Mouse (Mus musculus): ENCODE data around the gene Fgfr2.

The Fgfr2 gene

GRCm38 (mm10) chr7:133083936-133084614 lies 39.1 kb downstream of the Fgfr2 start:
- DNase-seq = no peak

GRCm38 (mm10) chr7:133078929-133079328 lies 44.2 kb downstream of the Fgfr2 start:
- DNase-seq = no peak

DNA sequence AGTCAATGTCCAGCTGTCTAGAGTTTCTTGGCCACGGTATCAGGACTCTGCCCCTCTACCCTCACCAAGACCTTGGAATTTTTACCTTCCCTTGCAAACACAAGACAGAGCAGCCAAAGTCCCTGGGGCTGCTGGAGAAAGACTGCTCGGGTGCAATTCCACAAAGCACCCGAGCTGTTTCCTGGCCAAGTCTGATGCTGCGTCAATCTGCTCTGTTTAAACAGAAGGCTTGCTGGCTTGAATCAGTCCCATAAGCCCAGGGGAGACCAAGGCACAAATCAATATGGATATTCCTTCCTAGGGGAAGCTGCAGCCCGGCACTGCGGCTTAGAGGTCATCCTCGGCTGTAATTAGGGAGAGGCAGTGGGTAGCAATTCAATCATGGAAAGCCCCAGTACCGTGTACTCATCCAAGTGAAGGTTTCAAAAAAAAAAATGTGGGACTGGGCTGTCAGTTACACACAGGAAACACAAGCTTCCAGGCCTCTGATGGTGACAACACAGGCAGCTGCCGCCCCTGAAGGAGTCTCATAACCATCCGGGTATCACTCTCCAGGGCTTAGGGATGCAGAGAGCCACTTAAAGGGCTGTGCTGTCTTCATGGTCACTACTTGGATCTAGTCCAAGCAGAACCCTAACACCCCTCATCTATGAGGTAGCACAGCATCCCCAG lies 48.6 kb downstream of the Fgfr2 start:
- DNase-seq = peak; percentile 43

- DNase-seq = no peak
Observed at GRCm38 (mm10) chr7:133073147-133073651, 50.0 kb downstream of the Fgfr2 start.

- no peak for DNase-seq
Observed at GRCm38 (mm10) chr7:133072535-133072934, 50.6 kb downstream of the Fgfr2 start.

DNA sequence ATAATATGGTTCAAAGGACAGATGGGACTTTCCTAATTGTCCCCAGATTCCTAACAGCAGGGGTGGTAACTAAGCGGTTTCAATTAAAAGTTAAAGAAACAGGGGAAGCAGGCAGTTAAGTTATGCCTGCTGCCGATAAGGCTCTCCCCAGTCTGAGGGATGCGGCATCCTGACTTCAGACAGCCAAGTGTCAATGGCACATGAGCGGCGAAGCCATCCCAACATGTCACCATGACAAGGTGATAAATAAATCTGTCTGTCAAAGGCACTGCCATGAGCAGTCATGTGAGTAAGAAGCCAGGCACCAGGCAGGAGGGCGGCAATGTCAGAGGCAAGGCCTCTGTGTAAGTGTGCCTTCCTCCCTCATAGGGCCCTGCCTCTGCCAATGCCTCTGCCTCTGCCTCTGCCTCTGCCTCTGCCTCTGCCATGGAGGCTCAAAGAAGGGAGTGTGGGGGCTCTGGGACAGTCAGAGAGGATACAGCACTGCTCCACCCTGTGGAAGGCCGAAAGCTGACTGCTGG lies 55.8 kb downstream of the Fgfr2 start:
- DNase-seq = no peak

DNA sequence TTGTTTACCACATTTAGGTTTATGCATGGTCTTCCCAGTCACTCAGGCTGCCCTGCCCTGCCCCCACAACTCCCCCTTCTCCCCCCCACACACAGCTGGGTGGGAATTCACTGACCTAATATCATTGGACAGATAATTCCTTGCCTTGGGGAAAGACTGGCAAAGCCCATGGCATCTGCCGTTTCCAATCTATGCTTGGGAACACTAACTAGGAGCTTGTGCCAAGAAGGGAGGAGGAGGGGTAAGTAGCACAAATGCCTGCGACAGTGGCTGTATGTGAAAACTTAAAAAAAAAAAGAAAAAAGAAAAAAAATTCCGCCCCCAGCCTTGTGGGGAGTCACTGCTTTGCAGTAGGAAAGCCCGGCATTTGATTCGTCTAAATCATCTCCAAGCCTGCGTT lies 56.4 kb downstream of the Fgfr2 start:
- peak; percentile 85 for DNase-seq

GRCm38 (mm10) chr7:133062055-133062454 lies 61.1 kb downstream of the Fgfr2 start:
- no peak for DNase-seq

DNA sequence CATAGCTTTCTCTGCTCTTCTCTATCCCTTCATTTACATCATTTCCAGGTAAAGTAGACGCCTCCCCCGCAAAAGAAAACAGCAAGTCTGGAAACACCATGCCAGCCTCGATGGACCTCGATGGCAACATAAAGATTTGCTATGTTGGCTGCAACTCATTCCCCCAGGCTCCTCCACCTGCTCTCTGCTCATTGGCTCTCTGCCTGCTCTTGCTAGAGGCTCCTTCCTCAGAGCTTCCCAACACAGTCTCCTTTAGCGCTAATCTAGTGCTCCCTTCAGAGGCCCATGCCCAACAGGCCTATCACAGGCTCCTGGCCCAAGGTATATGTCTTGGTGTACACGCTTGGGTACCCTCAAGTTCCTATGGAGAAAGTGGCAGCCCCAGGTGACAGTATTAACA lies 63.0 kb downstream of the Fgfr2 start:
- DNase-seq = no peak

GRCm38 (mm10) chr7:133059517-133060104 lies 63.5 kb downstream of the Fgfr2 start:
- peak; percentile 53 for DNase-seq

DNA sequence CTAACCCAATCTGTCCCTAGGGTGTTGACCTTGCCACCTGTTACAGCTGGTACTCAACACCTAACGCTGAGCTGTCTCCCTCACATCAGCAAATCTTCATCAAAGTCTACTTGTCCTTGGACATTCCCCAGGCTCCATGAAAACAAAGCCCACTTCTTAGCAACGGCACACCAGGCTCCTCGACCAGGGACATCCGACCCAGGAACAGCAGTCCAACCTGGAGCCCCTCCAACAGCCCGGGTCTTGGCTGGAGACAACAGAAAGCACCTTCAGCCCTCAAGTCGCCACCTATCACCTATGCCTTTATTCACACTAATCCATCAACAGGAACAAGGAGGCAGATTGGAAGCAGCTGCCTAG lies 64.0 kb downstream of the Fgfr2 start:
- no peak for DNase-seq

GRCm38 (mm10) chr7:133058496-133059149 lies 64.5 kb downstream of the Fgfr2 start:
- DNase-seq = no peak

DNA sequence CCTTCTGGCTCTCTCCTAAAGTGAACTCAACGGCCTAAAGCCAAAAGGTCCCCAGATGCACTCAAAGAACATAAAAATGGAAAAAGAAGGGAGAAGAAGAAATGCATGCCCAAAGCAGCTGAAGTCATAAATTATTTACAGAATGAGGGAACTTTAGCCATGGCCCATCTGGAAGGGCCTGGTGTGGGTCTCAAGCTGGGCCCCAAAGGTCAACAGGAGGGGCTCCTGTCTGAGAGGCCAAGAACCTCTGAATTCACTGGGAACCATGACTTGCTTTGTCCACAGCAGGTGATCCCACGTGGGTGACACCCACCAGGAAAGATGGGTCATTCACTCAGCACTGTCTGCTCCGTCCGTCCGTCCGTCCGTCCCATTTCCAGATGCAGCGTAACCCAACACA lies 66.2 kb downstream of the Fgfr2 start:
- DNase-seq = no peak

- DNase-seq = no peak
Observed at GRCm38 (mm10) chr7:133054486-133054885, 68.7 kb downstream of the Fgfr2 start.

GRCm38 (mm10) chr7:133053757-133054156 lies 69.4 kb downstream of the Fgfr2 start:
- no peak for DNase-seq

GRCm38 (mm10) chr7:133052819-133053218 lies 70.3 kb downstream of the Fgfr2 start:
- DNase-seq = peak; percentile 84

GRCm38 (mm10) chr7:133050681-133051080 lies 72.5 kb downstream of the Fgfr2 start:
- no peak for DNase-seq

- DNase-seq = no peak
Observed at GRCm38 (mm10) chr7:133048085-133048630, 75.0 kb downstream of the Fgfr2 start.

DNA sequence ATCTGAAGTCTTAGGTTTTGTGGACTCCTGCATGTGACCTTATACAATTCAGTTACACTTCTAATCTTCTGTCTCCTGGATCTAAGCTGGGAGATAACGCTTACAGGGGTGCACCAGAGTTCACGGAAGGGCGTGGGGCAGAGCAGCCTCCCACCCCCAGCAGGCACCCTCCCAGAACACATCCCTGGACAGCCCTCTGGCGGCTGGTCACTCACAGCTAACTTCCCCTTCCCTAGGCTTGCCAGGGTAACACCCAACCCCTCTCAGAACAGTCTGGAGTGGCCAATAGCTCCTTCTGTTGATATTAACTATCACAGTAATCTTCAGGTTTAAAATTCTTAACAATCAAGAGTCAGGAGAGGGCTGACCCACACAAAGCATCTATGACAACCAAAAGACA lies 75.9 kb downstream of the Fgfr2 start:
- no peak for DNase-seq

- DNase-seq = no peak
Observed at GRCm38 (mm10) chr7:133044721-133045120, 78.4 kb downstream of the Fgfr2 start.

GRCm38 (mm10) chr7:133041784-133042183 lies 81.4 kb downstream of the Fgfr2 start:
- no peak for DNase-seq

DNA sequence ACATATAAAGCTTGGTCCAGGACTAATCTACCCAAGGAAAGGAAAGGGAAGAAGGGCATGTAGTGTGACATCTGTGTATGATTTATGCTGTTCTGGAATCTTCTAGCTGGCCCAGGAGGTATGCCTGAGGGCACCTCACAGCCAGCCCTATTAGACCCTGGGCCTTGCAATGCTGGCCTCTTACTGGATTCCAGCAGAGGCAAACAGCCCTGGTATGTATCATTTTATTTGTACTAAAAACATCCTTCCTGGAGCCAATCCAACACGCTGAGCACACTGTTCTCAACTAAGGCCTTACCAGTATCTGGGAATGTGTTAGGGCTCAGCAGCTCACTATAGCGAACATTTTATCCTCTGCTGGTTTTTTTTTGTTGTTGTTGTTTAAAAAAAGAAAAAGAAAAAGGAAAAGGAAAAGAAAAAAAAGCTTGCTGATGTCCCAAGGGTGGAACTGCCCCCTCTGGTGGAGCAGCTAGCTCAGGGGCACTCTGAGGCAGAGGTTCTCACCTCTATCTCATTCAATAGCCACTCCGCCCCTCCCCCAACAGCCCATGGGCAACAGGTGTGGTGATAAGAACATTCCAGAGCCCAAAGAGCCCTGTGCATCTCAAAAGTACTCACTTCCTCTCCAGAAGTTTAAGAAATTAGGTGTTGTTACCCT lies 82.3 kb downstream of the Fgfr2 start:
- no peak for DNase-seq

Measured in layer of hippocampus, adult 9-11 months (tissue).